Mouse (Mus musculus) left cerebral cortex, adult 18-20 months (tissue): Measurements from ENCODE around the gene Kcnk18. TPM values are rescaled to one million over a fixed set of nuclear protein-coding genes. Genes with fewer than 3 reads are reported as not detected.

Experiments used
- DNase-seq, 2 experiments: peaks; one replicate each; pipeline ENCODE4 v3.0.0; 2021 to 2022; ENCODE audit warnings: low spot score in 2 of 2, mixed read lengths in 1 of 2
- total RNA-seq, 2 experiments: library from RNA; stranded (reverse); gene quantifications; 2 replicates each; pipeline ENCODE4 v1.2.3; 2021

The Kcnk18 gene
- total RNA-seq, 2 experiments from 2014 or later: not detected

DNA sequence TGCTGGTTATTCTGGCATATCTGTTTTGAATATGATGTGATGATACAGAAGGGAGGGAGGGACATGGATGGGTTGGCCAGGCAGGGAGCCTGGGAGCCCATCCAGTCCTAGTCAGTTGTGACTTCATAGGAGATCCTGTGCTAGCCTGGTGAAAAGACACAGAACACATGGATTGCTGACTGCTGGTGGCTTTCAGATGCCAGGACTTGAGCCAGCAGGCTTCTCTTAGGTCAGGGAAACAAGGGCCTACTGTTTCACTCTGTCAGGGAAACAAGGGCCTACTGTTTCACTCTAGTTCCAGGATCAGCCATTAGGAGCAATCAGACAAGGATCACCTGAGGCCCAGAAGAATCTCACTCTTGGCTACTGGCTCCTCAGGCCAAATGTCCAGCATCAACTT, 61.8 kb downstream of the Kcnk18 start:
- no peak for DNase-seq

DNA sequence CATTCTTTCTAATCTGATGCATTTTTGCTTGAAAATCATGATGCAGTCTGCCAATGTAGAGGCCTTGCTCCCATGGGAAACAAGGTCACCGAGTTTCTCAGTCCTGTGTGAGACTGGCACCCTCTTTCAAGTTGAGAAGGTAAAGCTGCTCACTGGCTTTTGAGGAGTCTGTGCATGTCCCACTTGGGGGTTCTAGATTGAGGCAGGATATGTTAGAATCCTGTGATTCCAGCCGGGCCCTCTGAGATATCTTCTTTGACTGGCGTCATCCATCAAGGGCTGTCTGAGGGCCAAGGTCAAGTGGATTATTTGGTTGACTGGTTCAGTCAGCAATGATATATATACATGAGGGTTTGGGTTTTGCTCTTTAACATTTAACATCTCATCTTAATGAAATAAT, 63.0 kb downstream of the Kcnk18 start:
- DNase-seq: no peak

Other genes starting within 250 kb of the Kcnk18 start
- 10 to 100 TPM; 18.7 to 19.7 TPM for gene Shtn1, start 143.1 kb upstream of the Kcnk18 start, total RNA-seq
- 1 to 10 TPM; 2.0 to 2.4 TPM for gene Vax1, start 49.2 kb upstream of the Kcnk18 start, total RNA-seq
- gene Slc18a2, start 41.7 kb downstream of the Kcnk18 start, total RNA-seq: under 1 TPM in 1 of 2 experiments, not detected in 1; 0.21 TPM
- 100 to 1,000 TPM; 186 to 211 TPM for gene Rps12-ps3, start 103.1 kb downstream of the Kcnk18 start, total RNA-seq
- 10 to 100 TPM; 57.0 to 58.1 TPM for gene Pdzd8, start 126.6 kb downstream of the Kcnk18 start, total RNA-seq
- 10 to 100 TPM; 11.9 to 17.1 TPM for gene Emx2, start 239.2 kb downstream of the Kcnk18 start, total RNA-seq